Mouse (Mus musculus): ENCODE measurements around the gene Wnt16. TPM values are rescaled to one million over a fixed set of nuclear protein-coding genes. Genes with fewer than 3 reads are reported as not detected.

The Wnt16 gene
- polyA plus RNA-seq, 1 experiment, result not detected

GRCm38 (mm10) chr6:22347132-22347902 lies 59.3 kb downstream of the Wnt16 start:
- Histone ChIP-seq H3K27ac (ENCODE audit: control insufficient read depth, insufficient read depth, low read depth, low read length, poor library complexity) (no peak overlapping the region), H3K4me1 (ENCODE audit: control insufficient read depth, insufficient read depth, low read length) (peaks cover 7% of the 10 kb centered on the region), H3K4me3 (replicated peaks; ENCODE audit: control insufficient read depth, low read depth, low read length) (peak overlapping the region; percentile 12)
- 27% methylated on average over 8 of the region's 8 CpGs for whole genome bisulfite sequencing
- TF ChIP-seq POLR2A (IDR thresholded peaks at IDR 0.05; ENCODE audit: borderline replicate concordance, control insufficient read depth, low read depth, low read length) (no peak), CTCF (IDR thresholded peaks at IDR 0.05; ENCODE audit: control insufficient read depth, insufficient read depth, low read length) (no peak)

Other genes starting within 250 kb of the Wnt16 start
- 10.5 and 19.7 TPM in 2 replicates for gene Fam3c, start 68.0 kb downstream of the Wnt16 start, polyA plus RNA-seq (2011; ENCODE audit: insufficient read depth, insufficient read length, low replicate concordance, missing spikeins)